Mouse (Mus musculus) frontal cortex, adult (tissue): ENCODE measurements at regions not wholly inside any gene's neighbourhood (a gene's known extent, or its start where the extent isn't known, plus 50 kb on each side); places are given as distances from the start of the nearest gene placed in this dataset.

Source experiments
- ATAC-seq: cut with Nextera tagmentation; 2 replicates; pipeline ENCODE4 v1.9.2; 2017; ENCODE audit warnings: mild to moderate bottlenecking, moderate library complexity, mixed read lengths; ENCODE audit not compliant: low TSS enrichment

- ATAC-seq, result no peak
These were observed 1373.9 kb upstream of the Zeb2 start for GRCm38 (mm10) chr2:46491081-46491480.

GRCm38 (mm10) chr2:46468936-46469629, 1351.9 kb upstream of the Zeb2 start:
- no peak for ATAC-seq

- no peak for ATAC-seq
These were observed 1348.2 kb upstream of the Zeb2 start for GRCm38 (mm10) chr2:46465389-46465788.

GRCm38 (mm10) chr2:46464913-46465312, 1347.7 kb upstream of the Zeb2 start:
- ATAC-seq, result no peak

- no peak for ATAC-seq
These were observed 1345.5 kb upstream of the Zeb2 start for GRCm38 (mm10) chr2:46462670-46463069.

GRCm38 (mm10) chr2:46450698-46451097, 1333.5 kb upstream of the Zeb2 start:
- ATAC-seq, result no peak

- no peak for ATAC-seq
These were observed 1328.1 kb upstream of the Zeb2 start for GRCm38 (mm10) chr2:46445306-46445705.

GRCm38 (mm10) chr2:46443686-46444180, 1326.5 kb upstream of the Zeb2 start:
- peak; percentile 94 for ATAC-seq

GRCm38 (mm10) chr2:46443061-46443685, 1326.0 kb upstream of the Zeb2 start:
- peak; percentile 62 for ATAC-seq

- no peak for ATAC-seq
These were observed 1325.4 kb upstream of the Zeb2 start for GRCm38 (mm10) chr2:46442576-46442975.

- no peak for ATAC-seq
These were observed 1324.7 kb upstream of the Zeb2 start for GRCm38 (mm10) chr2:46441927-46442326.

- ATAC-seq, result no peak
These were observed 1324.2 kb upstream of the Zeb2 start for GRCm38 (mm10) chr2:46441348-46441747.

- no peak for ATAC-seq
These were observed 1322.8 kb upstream of the Zeb2 start for GRCm38 (mm10) chr2:46440038-46440437.

GRCm38 (mm10) chr2:46418281-46418680, 1301.1 kb upstream of the Zeb2 start:
- ATAC-seq, result peak; percentile 98

- ATAC-seq, result no peak
These were observed 1285.3 kb upstream of the Zeb2 start for GRCm38 (mm10) chr2:46402373-46403114.

- no peak for ATAC-seq
These were observed 1277.0 kb upstream of the Zeb2 start for GRCm38 (mm10) chr2:46394161-46394560.

- no peak for ATAC-seq
These were observed 1255.8 kb upstream of the Zeb2 start for GRCm38 (mm10) chr2:46372847-46373461.

- ATAC-seq, result no peak
These were observed 1254.6 kb upstream of the Zeb2 start for GRCm38 (mm10) chr2:46371755-46372154.

- ATAC-seq, result no peak
These were observed 1253.8 kb upstream of the Zeb2 start for GRCm38 (mm10) chr2:46370949-46371348.

- ATAC-seq, result no peak
These were observed 1251.7 kb upstream of the Zeb2 start for GRCm38 (mm10) chr2:46368882-46369281.

- ATAC-seq, result peak; percentile 92
These were observed 1248.9 kb upstream of the Zeb2 start for GRCm38 (mm10) chr2:46366135-46366485.

GRCm38 (mm10) chr2:46365428-46366134, 1248.4 kb upstream of the Zeb2 start:
- peak; percentile 58 for ATAC-seq
